Mouse (Mus musculus) E14TG2a.4 (cell line): ENCODE measurements around the gene B3gnt9.

Source experiments
- H3K27me3 ChIP-seq: 2 replicates; pipeline ENCODE4 v1.6.1; 2014; ENCODE audit warnings: low read length, control low read depth; ENCODE audit not compliant: insufficient read depth
- H3K36me3 ChIP-seq: 2 replicates; pipeline ENCODE4 v1.6.1; 2014; ENCODE audit warnings: low read length, control low read depth; ENCODE audit not compliant: insufficient read depth
- H3K4me1 ChIP-seq: replicated peaks from 2 replicates; pipeline ENCODE4 v1.6.1; 2014; ENCODE audit warnings: low read depth, low read length, control low read depth
- H3K4me3 ChIP-seq: replicated peaks from 2 replicates; pipeline ENCODE4 v1.5.1; 2014; ENCODE audit warnings: mild to moderate bottlenecking, low read length
- H3K9me3 ChIP-seq: 2 replicates; pipeline ENCODE4 v1.6.1; 2014; ENCODE audit warnings: low read length, control low read depth
- CTCF ChIP-seq: conservative IDR thresholded peaks from 2 replicates; pipeline ENCODE4 v1.5.1; 2014; ENCODE audit warnings: low read length
- NANOG ChIP-seq: IDR thresholded peaks from 2 replicates; pipeline ENCODE4 v1.6.1; 2014; ENCODE audit warnings: borderline replicate concordance, low read length, mixed read lengths
- POU5F1 ChIP-seq: IDR thresholded peaks from 2 replicates; pipeline ENCODE4 v1.6.1; 2014; ENCODE audit warnings: low read length, borderline replicate concordance

The B3gnt9 gene

DNA sequence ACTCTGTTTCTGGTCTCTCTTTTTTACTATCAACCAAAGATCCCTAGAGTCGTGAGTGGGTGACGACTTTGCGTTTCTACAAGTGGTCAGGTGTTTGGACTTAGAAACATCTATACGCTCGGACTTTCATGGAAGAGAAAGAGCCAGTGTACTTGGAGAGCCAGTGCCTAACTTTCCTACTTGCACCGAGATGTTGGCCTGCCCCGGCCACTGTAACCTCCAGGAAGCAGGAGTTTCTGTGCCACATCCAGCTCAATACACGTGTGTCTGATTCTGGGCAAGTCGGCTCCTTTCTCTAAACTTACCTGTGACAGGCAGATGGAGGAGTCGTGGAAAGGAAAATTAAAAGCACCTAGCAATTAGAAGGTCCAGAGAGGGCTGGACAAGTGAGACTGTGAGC lies 20.9 kb upstream of the B3gnt9 start, which contains the start of gene Nol3:
Gene Nol3, plus strand, starts transcription at position 301 of the 400 bp plus-strand sequence.
- Histone ChIP-seq H3K9me3 (no peaks in the 10 kb centered on the region), H3K4me3 (peak within 1 kb of the TSS; percentile 67), H3K4me1 (peaks cover 53% of the 10 kb centered on the region), H3K27me3 (peaks cover 98% of the 10 kb centered on the region), H3K36me3 (peaks cover 10% of the 10 kb centered on the region; the same call in 1 of the 2 replicates)
- TF ChIP-seq NANOG (no peak), CTCF (no peak), POU5F1 (no peak)

DNA sequence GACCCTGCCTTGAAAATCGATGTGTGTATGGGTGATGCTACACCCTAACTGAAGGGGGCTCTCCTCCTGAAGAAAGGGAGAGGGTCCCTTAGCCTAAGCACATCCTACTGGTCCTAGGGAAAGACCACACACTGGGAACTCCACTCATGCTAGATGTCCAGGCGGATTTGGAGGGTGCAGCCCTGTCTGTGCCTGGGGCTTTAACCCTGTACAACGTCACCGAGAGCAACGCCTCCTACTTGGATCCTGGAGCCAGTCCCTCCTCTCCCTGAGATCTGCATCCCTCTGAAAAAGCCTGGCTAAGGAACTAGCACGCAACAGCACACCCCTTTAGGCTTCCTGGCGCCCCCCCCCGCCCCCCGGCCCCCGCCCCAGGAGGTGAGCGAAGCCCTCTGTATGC lies 20.4 kb upstream of the B3gnt9 start:
- peaks cover 6% of the 10 kb centered on the region; the same call in 1 of the 2 replicates for H3K36me3 ChIP-seq
- no peaks in the 10 kb centered on the region for H3K9me3 ChIP-seq
- TF ChIP-seq NANOG (no peak), CTCF (no peak)
- peaks cover 57% of the 10 kb centered on the region for H3K4me1 ChIP-seq
- peaks cover 98% of the 10 kb centered on the region for H3K27me3 ChIP-seq
- no peak overlapping the region for H3K4me3 ChIP-seq

GRCm38 (mm10) chr8:105270916-105271186 lies 15.9 kb upstream of the B3gnt9 start:
- no peaks in the 10 kb centered on the region for H3K36me3 ChIP-seq
- peak overlapping the region; percentile 46 for H3K4me3 ChIP-seq
- no peak for TF ChIP-seq CTCF
- TF ChIP-seq NANOG: no peak
- no peak for TF ChIP-seq POU5F1
- H3K4me1 ChIP-seq: peaks cover 67% of the 10 kb centered on the region
- H3K27me3 ChIP-seq: peaks cover 98% of the 10 kb centered on the region
- no peaks in the 10 kb centered on the region for H3K9me3 ChIP-seq

DNA sequence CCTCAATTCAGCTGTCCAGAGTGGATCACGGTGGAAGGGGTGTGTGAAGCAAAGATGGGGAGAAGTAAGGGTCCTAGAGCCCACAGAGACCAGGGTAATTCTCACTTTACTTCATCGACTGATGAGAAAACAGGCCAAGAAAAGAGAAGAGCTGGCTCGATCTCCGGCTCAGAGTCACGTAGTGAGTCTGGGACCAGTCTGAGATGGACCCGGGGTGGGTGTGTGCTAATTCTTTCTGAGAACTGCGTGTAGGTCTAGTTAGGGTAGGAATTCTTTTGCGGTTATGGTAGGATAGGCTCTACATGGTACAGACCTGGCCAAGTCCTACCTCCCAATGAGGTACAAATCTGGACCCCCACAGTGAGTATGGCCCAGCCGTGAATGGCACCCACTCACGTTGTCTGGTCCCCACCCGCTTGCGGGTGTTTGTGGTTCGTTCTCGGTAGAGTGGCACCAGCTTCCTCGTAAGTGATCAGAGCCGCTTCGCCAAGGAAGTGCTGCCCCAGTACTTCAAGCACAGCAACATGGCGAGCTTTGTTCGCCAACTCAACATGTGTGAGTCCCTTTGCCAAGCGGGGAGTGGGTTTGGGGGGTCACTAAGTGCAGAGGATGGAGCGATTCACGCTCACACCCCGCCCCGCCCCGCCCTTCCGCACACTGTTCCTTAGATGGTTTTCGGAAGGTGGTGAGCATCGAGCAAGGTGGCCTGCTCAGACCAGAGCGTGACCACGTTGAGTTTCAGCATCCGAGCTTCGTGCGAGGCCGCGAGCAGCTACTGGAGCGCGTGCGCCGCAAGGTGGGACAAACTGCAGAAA lies 15.4 kb upstream of the B3gnt9 start:
- Histone ChIP-seq H3K4me1 (peaks cover 64% of the 10 kb centered on the region), H3K4me3 (peak overlapping the region; percentile 78), H3K9me3 (no peaks in the 10 kb centered on the region), H3K36me3 (no peaks in the 10 kb centered on the region), H3K27me3 (peaks cover 97% of the 10 kb centered on the region)
- TF ChIP-seq NANOG: no peak

- Histone ChIP-seq H3K4me1 (peaks cover 64% of the 10 kb centered on the region), H3K27me3 (peaks cover 97% of the 10 kb centered on the region)
- TF ChIP-seq POU5F1 (no peak), NANOG (no peak), CTCF (no peak)
These were observed 14.6 kb upstream of the B3gnt9 start, which contains the start of gene Hsf4 for GRCm38 (mm10) chr8:105269461-105269947. TSS of gene Hsf4 (plus strand) at chr8:105269801.

DNA sequence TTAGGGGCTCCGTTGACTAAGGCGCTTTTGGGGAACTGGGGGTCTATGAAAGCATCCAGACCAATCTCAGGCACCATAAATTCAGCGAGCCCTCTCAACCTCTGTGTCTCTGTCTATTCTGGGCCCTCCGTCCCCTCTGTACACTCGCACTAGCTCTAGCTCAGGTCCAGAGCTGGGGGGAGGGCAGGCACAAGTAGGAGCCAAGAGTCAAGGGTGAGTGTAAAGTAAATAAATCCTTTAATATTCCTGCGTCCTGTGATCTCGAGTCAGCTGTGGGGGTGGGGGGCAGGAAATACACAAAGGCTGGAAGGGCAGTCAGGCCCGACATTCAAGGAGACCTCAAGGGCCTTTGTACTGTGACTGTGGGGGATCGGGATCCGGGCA lies 14.1 kb upstream of the B3gnt9 start:
- Histone ChIP-seq H3K4me3 (peak overlapping the region; percentile 78), H3K9me3 (no peaks in the 10 kb centered on the region), H3K36me3 (no peaks in the 10 kb centered on the region), H3K27me3 (peaks cover 97% of the 10 kb centered on the region), H3K4me1 (peaks cover 65% of the 10 kb centered on the region)
- TF ChIP-seq POU5F1: no peak
- TF ChIP-seq CTCF: no peak
- no peak for TF ChIP-seq NANOG

More at GRCm38 (mm10) chr8:105269461-105269947, 14.6 kb upstream of the B3gnt9 start, which contains the start of gene Hsf4:
- H3K4me3 ChIP-seq: peak within 1 kb of the TSS; percentile 78
- no peaks in the 10 kb centered on the region for H3K36me3 ChIP-seq
- H3K9me3 ChIP-seq: no peaks in the 10 kb centered on the region

DNA sequence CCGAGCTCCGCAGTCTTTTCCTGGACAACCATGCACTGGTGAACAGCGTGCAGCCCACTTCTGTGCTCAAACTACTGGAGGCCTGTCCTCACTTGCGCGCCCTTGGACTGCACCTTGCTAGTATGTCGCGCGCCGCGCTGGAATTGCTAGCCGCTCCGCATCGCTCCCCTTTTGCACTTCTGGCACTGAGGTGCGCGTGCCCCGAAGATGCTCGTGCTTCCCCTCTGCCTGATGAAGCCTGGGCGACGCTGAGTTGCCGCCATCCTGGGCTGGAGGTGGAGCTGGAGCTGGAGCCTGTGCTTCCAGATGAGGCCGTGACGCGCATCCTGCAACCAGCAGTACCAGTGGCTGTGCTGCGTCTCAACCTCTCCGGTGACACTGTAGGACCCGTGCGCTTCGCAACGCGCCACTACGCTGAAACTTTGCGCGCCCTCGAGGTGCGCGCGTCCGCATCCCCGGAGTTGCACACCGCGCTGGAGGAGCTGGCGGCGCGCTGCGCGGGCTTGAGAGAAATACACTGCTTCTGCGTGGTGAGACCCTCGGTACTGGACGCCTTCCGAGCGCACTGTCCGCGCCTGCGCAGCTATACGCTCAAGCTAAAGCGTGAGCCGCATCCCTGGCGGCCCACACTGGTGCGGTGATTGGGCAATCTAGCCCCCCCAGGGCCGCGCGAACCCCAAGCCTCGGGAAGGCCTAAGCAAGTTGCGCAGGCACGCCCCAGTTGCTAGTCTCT lies 13.6 kb upstream of the B3gnt9 start:
- peak overlapping the region; percentile 78 for H3K4me3 ChIP-seq
- H3K36me3 ChIP-seq: no peaks in the 10 kb centered on the region
- H3K4me1 ChIP-seq: peaks cover 70% of the 10 kb centered on the region
- H3K27me3 ChIP-seq: peaks cover 96% of the 10 kb centered on the region
- H3K9me3 ChIP-seq: no peaks in the 10 kb centered on the region
- no peak for TF ChIP-seq CTCF
- TF ChIP-seq NANOG: no peak
- TF ChIP-seq POU5F1: no peak

DNA sequence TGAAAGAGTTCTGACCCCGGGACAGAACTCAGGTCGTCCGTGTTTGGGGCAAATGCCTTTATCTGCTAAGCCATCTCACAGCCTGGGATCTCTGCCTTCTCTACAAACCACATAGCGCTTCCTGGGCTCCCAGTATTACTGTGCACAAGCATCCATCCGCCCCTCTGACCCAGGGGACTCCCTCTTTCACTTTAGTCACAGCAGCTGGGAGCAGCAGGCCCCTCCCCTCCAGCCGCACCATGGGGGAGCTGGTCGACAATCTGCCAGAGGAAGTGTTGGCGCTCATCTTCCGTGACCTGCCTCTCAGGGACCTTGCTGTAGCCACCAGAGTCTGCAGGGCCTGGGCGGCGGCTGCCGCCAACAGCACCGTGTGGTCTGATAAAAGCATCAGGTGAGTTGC lies 11.8 kb upstream of the B3gnt9 start:
- no peaks in the 10 kb centered on the region for H3K36me3 ChIP-seq
- no peak for TF ChIP-seq NANOG
- TF ChIP-seq POU5F1: no peak
- no peak for TF ChIP-seq CTCF
- H3K4me1 ChIP-seq: peaks cover 80% of the 10 kb centered on the region
- H3K9me3 ChIP-seq: no peaks in the 10 kb centered on the region
- H3K4me3 ChIP-seq: 0 out of 2 replicates have a peak overlapping the region, but pooled peaks have one; percentile 10
- H3K27me3 ChIP-seq: peaks cover 94% of the 10 kb centered on the region
